Mouse (Mus musculus) MEL (cell line): ENCODE results near the gene Xab2.

Experiments used
- CTCF ChIP-seq, 3 experiments: IDR thresholded peaks in 2 of 3; conservative IDR thresholded peaks in 1 of 3; 2 replicates each; pipeline ENCODE4 v1.5.1; 2011 to 2012; ENCODE audit warnings: low read length in 3 of 3, low read depth in 2 of 3, mild to moderate bottlenecking in 2 of 3, improper control_type of control experiment in 1 of 3, inconsistent platforms in 1 of 3, mixed read lengths in 1 of 3, moderate library complexity in 1 of 3; ENCODE audit not compliant: control insufficient read depth in 1 of 3, insufficient read depth in 1 of 3, poor library complexity in 1 of 3, severe bottlenecking in 1 of 3
- EP300 ChIP-seq, 2 experiments: IDR thresholded peaks; 2 replicates each; pipeline ENCODE4 v1.6.1; 2011; ENCODE audit warnings: improper control_type of control experiment in 2 of 2, low read length in 2 of 2, low read depth in 1 of 2, mild to moderate bottlenecking in 1 of 2
- KAT2A ChIP-seq: conservative IDR thresholded peaks from 2 replicates; pipeline ENCODE4 v1.6.1; 2012; ENCODE audit warnings: low read depth, low read length, improper control_type of control experiment, inconsistent platforms
- MXI1 ChIP-seq: IDR thresholded peaks from 2 replicates; pipeline ENCODE4 v1.6.1; 2011; ENCODE audit warnings: mild to moderate bottlenecking, low read depth, low read length, improper control_type of control experiment
- MYB ChIP-seq: IDR thresholded peaks from 2 replicates; pipeline ENCODE4 v1.6.1; 2011; ENCODE audit warnings: mild to moderate bottlenecking, low read depth, low read length, improper control_type of control experiment
- POLR2A ChIP-seq, 2 experiments: IDR thresholded peaks; 2 replicates each; pipeline ENCODE4 v1.6.1; 2011 to 2012; ENCODE audit warnings: low read length in 2 of 2, mild to moderate bottlenecking in 2 of 2, control low read depth in 1 of 2, improper control_type of control experiment in 1 of 2, low read depth in 1 of 2, moderate library complexity in 1 of 2; ENCODE audit not compliant: control insufficient read depth in 1 of 2, insufficient read depth in 1 of 2, poor library complexity in 1 of 2
- RCOR1 ChIP-seq: IDR thresholded peaks from 2 replicates; pipeline ENCODE4 v1.6.1; 2012; ENCODE audit warnings: low read depth, mild to moderate bottlenecking, inconsistent platforms, low read length, improper control_type of control experiment
- SMC3 ChIP-seq: IDR thresholded peaks from 2 replicates; pipeline ENCODE4 v1.6.1; 2011; ENCODE audit warnings: low read depth, low read length, improper control_type of control experiment
- TBP ChIP-seq: IDR thresholded peaks from 2 replicates; pipeline ENCODE4 v1.8.0; 2011; ENCODE audit warnings: low read depth, low read length, improper control_type of control experiment
- USF2 ChIP-seq, 2 experiments: IDR thresholded peaks; 2 replicates each; pipeline ENCODE4 v1.6.1; 2011 to 2012; ENCODE audit warnings: improper control_type of control experiment in 2 of 2, low read length in 2 of 2, borderline replicate concordance in 1 of 2, inconsistent platforms in 1 of 2, low read depth in 1 of 2, mild to moderate bottlenecking in 1 of 2; ENCODE audit not compliant: insufficient read depth in 1 of 2

DNA sequence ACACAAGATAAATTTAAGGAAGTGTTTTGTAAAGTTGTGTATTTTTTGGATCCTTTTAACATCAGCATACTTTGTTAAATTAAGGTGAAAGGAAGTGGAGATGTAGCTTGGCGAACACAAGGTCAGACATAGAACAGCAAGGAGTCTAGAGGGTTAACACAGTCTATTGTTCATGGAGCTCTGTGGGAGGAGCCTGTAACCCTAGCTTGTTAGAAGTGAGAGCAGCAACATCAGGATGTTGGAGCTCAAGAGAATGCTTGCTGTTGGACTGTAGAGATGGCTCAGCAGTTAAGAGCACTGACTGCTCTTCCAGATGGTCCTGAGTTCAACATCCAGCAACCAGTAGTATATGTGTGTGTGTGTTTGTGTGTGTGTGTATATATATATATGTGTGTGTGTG is 27.9 kb upstream of the Xab2 start:
- TF ChIP-seq MXI1 (no peak), CTCF (IDR thresholded peaks at IDR 0.05 in 2 of 3, conservative IDR thresholded peaks at IDR 0.05 in 1 of 3; ENCODE audit: control insufficient read depth in 1 of 3, insufficient read depth in 1 of 3, low read depth in 2 of 3, low read length in 3 of 3, poor library complexity in 1 of 3, severe bottlenecking in 1 of 3) (no peak), RCOR1 (no peak), MYB (no peak), SMC3 (no peak), TBP (no peak), KAT2A (no peak), USF2 (IDR thresholded peaks at IDR 0.05; ENCODE audit: borderline replicate concordance in 1 of 2, insufficient read depth in 1 of 2, low read depth in 1 of 2, low read length in 2 of 2) (no peak), POLR2A (IDR thresholded peaks at IDR 0.05; ENCODE audit: control insufficient read depth in 1 of 2, insufficient read depth in 1 of 2, low read depth in 1 of 2, low read length in 2 of 2, poor library complexity in 1 of 2) (no peak), EP300 (IDR thresholded peaks at IDR 0.05; ENCODE audit: low read depth in 1 of 2, low read length in 2 of 2) (no peak)
